Mouse (Mus musculus) midbrain, embryonic 16.5 days (tissue): Measurements from ENCODE around the gene Gab1. TPM values are rescaled to one million over a fixed set of nuclear protein-coding genes. Genes with fewer than 3 reads are reported as not detected.
A peak's percentile ranks its signal among the peaks of the same experiment; 100 is the strongest.

Experiments
- ATAC-seq: fragments of 200-750 bp; cut with Nextera tagmentation; 2 replicates; pipeline ENCODE4 v1.8.0; 2017; ENCODE audit warnings: moderate TSS enrichment
- H3K27ac ChIP-seq: fragments of 300-500 bp; sonication (generic); 2 replicates; pipeline ENCODE4 v1.5.1; 2014; ENCODE audit warnings: mild to moderate bottlenecking, low read length, mixed read lengths
- H3K27me3 ChIP-seq: fragments of 300-500 bp; sonication (generic); 2 replicates; pipeline ENCODE4 v1.6.1; 2014; ENCODE audit warnings: low read depth, low read length, mixed read lengths; ENCODE audit not compliant: control insufficient read depth, insufficient read depth
- H3K36me3 ChIP-seq: fragments of 300-500 bp; sonication (generic); 2 replicates; pipeline ENCODE4 v1.6.1; 2014; ENCODE audit warnings: mild to moderate bottlenecking, low read length, moderate library complexity, mixed read lengths; ENCODE audit not compliant: control insufficient read depth, insufficient read depth
- H3K4me1 ChIP-seq: fragments of 300-500 bp; sonication (generic); 2 replicates; pipeline ENCODE4 v1.6.1; 2014; ENCODE audit warnings: mild to moderate bottlenecking, low read length, mixed read lengths; ENCODE audit not compliant: control insufficient read depth, insufficient read depth
- H3K4me2 ChIP-seq: fragments of 300-500 bp; sonication (generic); 2 replicates; pipeline ENCODE4 v1.6.1; 2014; ENCODE audit warnings: mild to moderate bottlenecking, low read length, mixed read lengths
- H3K4me3 ChIP-seq: fragments of 300-500 bp; sonication (generic); 2 replicates; pipeline ENCODE4 v1.5.1; 2014; ENCODE audit warnings: low read depth, mild to moderate bottlenecking, low read length, moderate library complexity, mixed read lengths
- H3K9ac ChIP-seq: fragments of 300-500 bp; sonication (generic); 2 replicates; pipeline ENCODE4 v1.6.1; 2014; ENCODE audit warnings: low read depth, low read length, mixed read lengths
- H3K9me3 ChIP-seq: fragments of 300-500 bp; sonication (generic); replicated peaks from 2 replicates; pipeline ENCODE4 v1.6.1; 2014; ENCODE audit warnings: mild to moderate bottlenecking, low read length, mixed read lengths; ENCODE audit not compliant: control insufficient read depth, poor library complexity, severe bottlenecking
- WGBS: fragments of 180-500 bp; shearing (Covaris S2); extraction: QIAGEN DNeasy Blood & Tissue Kit; methylation state at CpG from one replicate; pipeline ENCODE4 v1.1.7; 2014; 5-methylcytosine and 5-hydroxymethylcytosine counted together
- polyA plus RNA-seq: library from polyadenylated mRNA; unstranded; fragments of >200 nt; fragmentation: Nextera tagmentation; extraction: Ambion mirVana; gene quantifications from 2 replicates; pipeline ENCODE4 v1.2.1, GENCODE M21; 2015

Gene Gab1
- polyA plus RNA-seq, 1 experiment from 2014 or later: 7.6 TPM

- 48% methylated on average over 9 of the region's 9 CpGs for WGBS
- ATAC-seq: no peak
Measured at GRCm38 (mm10) chr8:80878146-80878545, 2.2 kb downstream of the Gab1 start.

GRCm38 (mm10) chr8:80875537-80875936, 4.8 kb downstream of the Gab1 start:
- Histone ChIP-seq H3K4me2 (no peak overlapping the region), H3K9ac (no peak overlapping the region), H3K4me3 (no peak overlapping the region), H3K9me3 (no peaks in the 10 kb centered on the region), H3K4me1 (peaks cover 13% of the 10 kb centered on the region; the same call in 1 of the 2 replicates), H3K27me3 (no peaks in the 10 kb centered on the region), H3K27ac (no peak overlapping the region), H3K36me3 (no peaks in the 10 kb centered on the region)
- no peak for ATAC-seq
- 93% methylated on average over 6 of the region's 6 CpGs for WGBS

More at GRCm38 (mm10) chr8:80878146-80878545, 2.2 kb downstream of the Gab1 start:
- H3K4me3 ChIP-seq: peak overlapping the region; percentile 82
- no peaks in the 10 kb centered on the region for H3K9me3 ChIP-seq
- H3K4me1 ChIP-seq: peaks cover 15% of the 10 kb centered on the region
- H3K9ac ChIP-seq: peak overlapping the region; percentile 77; the same call in 1 of the 2 replicates
- no peak overlapping the region for H3K27ac ChIP-seq
- H3K4me2 ChIP-seq: peak overlapping the region; percentile 67
- H3K27me3 ChIP-seq: no peaks in the 10 kb centered on the region
- H3K36me3 ChIP-seq: no peaks in the 10 kb centered on the region

GRCm38 (mm10) chr8:80873723-80874427, 6.4 kb downstream of the Gab1 start:
- 61% methylated on average over 10 of the region's 10 CpGs for WGBS
- Histone ChIP-seq H3K4me1 (peaks cover 12% of the 10 kb centered on the region), H3K4me3 (no peak overlapping the region), H3K9ac (no peak overlapping the region), H3K4me2 (no peak overlapping the region), H3K27me3 (no peaks in the 10 kb centered on the region), H3K27ac (no peak overlapping the region), H3K36me3 (no peaks in the 10 kb centered on the region), H3K9me3 (no peaks in the 10 kb centered on the region)
- no peak for ATAC-seq

- 0 out of 2 replicates have a peak overlapping the region, but pooled peaks have one; percentile 20 for H3K9ac ChIP-seq
- H3K4me3 ChIP-seq: no peak overlapping the region
- no peak overlapping the region for H3K4me2 ChIP-seq
- peaks cover 4% of the 10 kb centered on the region; the same call in 1 of the 2 replicates for H3K4me1 ChIP-seq
- no peak overlapping the region for H3K27ac ChIP-seq
- WGBS: 39% methylated on average over 4 of the region's 4 CpGs
- H3K9me3 ChIP-seq: no peaks in the 10 kb centered on the region
- no peaks in the 10 kb centered on the region for H3K27me3 ChIP-seq
- no peak for ATAC-seq
- H3K36me3 ChIP-seq: no peaks in the 10 kb centered on the region
Measured at GRCm38 (mm10) chr8:80872688-80873087, 7.6 kb downstream of the Gab1 start.

- H3K27me3 ChIP-seq: no peaks in the 10 kb centered on the region
- no peak overlapping the region for H3K9ac ChIP-seq
- H3K4me1 ChIP-seq: peaks cover 5% of the 10 kb centered on the region; the same call in 1 of the 2 replicates
- H3K9me3 ChIP-seq: no peaks in the 10 kb centered on the region
- H3K4me2 ChIP-seq: no peak overlapping the region
- no peaks in the 10 kb centered on the region for H3K36me3 ChIP-seq
- no peak for ATAC-seq
- 78% methylated on average over 6 of the region's 6 CpGs for WGBS
- H3K4me3 ChIP-seq: no peak overlapping the region
- no peak overlapping the region for H3K27ac ChIP-seq
Measured at GRCm38 (mm10) chr8:80871400-80871799, 8.9 kb downstream of the Gab1 start.

GRCm38 (mm10) chr8:80870535-80871204, 9.6 kb downstream of the Gab1 start:
- H3K4me1 ChIP-seq: peaks cover 5% of the 10 kb centered on the region; the same call in 1 of the 2 replicates
- no peaks in the 10 kb centered on the region for H3K9me3 ChIP-seq
- H3K4me2 ChIP-seq: no peak overlapping the region
- H3K4me3 ChIP-seq: no peak overlapping the region
- no peak overlapping the region for H3K9ac ChIP-seq
- no peak for ATAC-seq
- WGBS: 75% methylated on average over 9 of the region's 9 CpGs
- H3K36me3 ChIP-seq: no peaks in the 10 kb centered on the region
- no peaks in the 10 kb centered on the region for H3K27me3 ChIP-seq
- no peak overlapping the region for H3K27ac ChIP-seq

GRCm38 (mm10) chr8:80869881-80870328, 10.4 kb downstream of the Gab1 start:
- Histone ChIP-seq H3K9me3 (no peaks in the 10 kb centered on the region), H3K27me3 (no peaks in the 10 kb centered on the region), H3K4me2 (no peak overlapping the region), H3K4me3 (no peak overlapping the region), H3K9ac (no peak overlapping the region), H3K4me1 (peaks cover 5% of the 10 kb centered on the region; the same call in 1 of the 2 replicates), H3K27ac (peak overlapping the region; percentile 53; the same call in 1 of the 2 replicates), H3K36me3 (no peaks in the 10 kb centered on the region)
- ATAC-seq: peak; percentile 64; the same call in 1 of the 2 replicates
- 41% methylated on average over 11 of the region's 11 CpGs for WGBS

GRCm38 (mm10) chr8:80868801-80869323, 11.5 kb downstream of the Gab1 start:
- 87% methylated on average over 11 of the region's 11 CpGs for WGBS

More at GRCm38 (mm10) chr8:80868801-80869323, 11.5 kb downstream of the Gab1 start:
- no peak for ATAC-seq
- H3K9me3 ChIP-seq: no peaks in the 10 kb centered on the region
- no peak overlapping the region for H3K9ac ChIP-seq
- no peak overlapping the region for H3K4me3 ChIP-seq
- no peak overlapping the region for H3K4me2 ChIP-seq
- H3K27me3 ChIP-seq: no peaks in the 10 kb centered on the region
- H3K4me1 ChIP-seq: peaks cover 5% of the 10 kb centered on the region; the same call in 1 of the 2 replicates
- H3K36me3 ChIP-seq: no peaks in the 10 kb centered on the region
- peak overlapping the region; percentile 32; the same call in 1 of the 2 replicates for H3K27ac ChIP-seq
